Mouse (Mus musculus) ES-E14 (cell line): ENCODE results near the gene Pde6h. TPM values are rescaled to one million over a fixed set of nuclear protein-coding genes. Genes with fewer than 3 reads are reported as not detected.

ENCODE experiments used
- DNase-seq: peaks from one replicate; pipeline ENCODE4 v3.0.0-alpha.2; 2013; ENCODE audit warnings: low read depth, low spot score
- H3K27ac ChIP-seq: 2 replicates; pipeline ENCODE4 v1.5.1; 2012; ENCODE audit warnings: low read depth, mild to moderate bottlenecking, low read length, moderate library complexity, mixed read lengths; ENCODE audit not compliant: poor library complexity, insufficient read depth, severe bottlenecking
- H3K36me3 ChIP-seq: 2 replicates; pipeline ENCODE4 v1.6.1; 2012; ENCODE audit warnings: mild to moderate bottlenecking, low read length, moderate library complexity, mixed read lengths; ENCODE audit not compliant: control insufficient read depth, poor library complexity, insufficient read depth, severe bottlenecking
- H3K4me1 ChIP-seq, 2 experiments: fragments of 150-350 bp in 1 of 2; sonication (generic) in 1 of 2; 2 replicates each; pipeline ENCODE4 v1.6.1; 2012; ENCODE audit warnings: low read length in 2 of 2, mild to moderate bottlenecking in 1 of 2, mixed read lengths in 1 of 2; ENCODE audit not compliant: control insufficient read depth in 2 of 2, insufficient read depth in 2 of 2, poor library complexity in 1 of 2
- H3K4me3 ChIP-seq, 2 experiments: fragments of 150-350 bp in 1 of 2; sonication (generic) in 1 of 2; 2 replicates each; pipeline ENCODE4 v1.5.1; 2012; ENCODE audit warnings: low read length in 2 of 2, low read depth in 1 of 2, mild to moderate bottlenecking in 1 of 2, mixed read lengths in 1 of 2; ENCODE audit not compliant: insufficient read depth in 1 of 2, poor library complexity in 1 of 2, severe bottlenecking in 1 of 2
- H3K9ac ChIP-seq: 2 replicates; pipeline ENCODE4 v1.6.1; 2012; ENCODE audit warnings: low read depth, mild to moderate bottlenecking, low read length, mixed read lengths; ENCODE audit not compliant: poor library complexity, insufficient read depth, severe bottlenecking
- H3K9me3 ChIP-seq: fragments of 150-350 bp; sonication (generic); 2 replicates; pipeline ENCODE4 v1.6.1; 2012; ENCODE audit warnings: low read depth, mild to moderate bottlenecking, low read length; ENCODE audit not compliant: control insufficient read depth, insufficient read depth
- CHD2 ChIP-seq: IDR thresholded peaks from 2 replicates; pipeline ENCODE4 v1.6.1; 2014; ENCODE audit warnings: mild to moderate bottlenecking, low read depth, low read length, inconsistent platforms
- HCFC1 ChIP-seq: IDR thresholded peaks from 2 replicates; pipeline ENCODE4 v1.6.1; 2012; ENCODE audit warnings: low read length, inconsistent platforms, borderline replicate concordance; ENCODE audit not compliant: insufficient read depth
- MAFK ChIP-seq: IDR thresholded peaks from 2 replicates; pipeline ENCODE4 v1.6.1; 2014; ENCODE audit warnings: mild to moderate bottlenecking, low read depth, low read length, inconsistent platforms; ENCODE audit not compliant: insufficient read depth
- ZC3H11A ChIP-seq: IDR thresholded peaks from 2 replicates; pipeline ENCODE4 v1.6.1; 2012; ENCODE audit warnings: low read depth, mild to moderate bottlenecking, inconsistent platforms, low read length, borderline replicate concordance
- ZNF384 ChIP-seq: IDR thresholded peaks from 2 replicates; pipeline ENCODE4 v1.6.1; 2012; ENCODE audit warnings: low read depth, low read length, inconsistent platforms
- in situ Hi-C, 2 experiments: fragments of 600-800 bp; cut with MboI; formaldehyde crosslinking; loops; one replicate each; pipeline ENCODE4 v1.15.1; 2025; ENCODE audit warnings: low sequenced_read_pairs in 2 of 2, inconsistent platforms in 1 of 2; ENCODE audit not compliant: unreplicated experiment in 2 of 2
- total RNA-seq: library from RNA; depleted of rRNA; stranded (reverse); fragments of 300-350 nt; gene quantifications from 2 replicates; pipeline ENCODE4 v1.2.3, GENCODE M21; 2012

The Pde6h gene
- total RNA-seq, 1 experiment, result 0.45 TPM

DNA sequence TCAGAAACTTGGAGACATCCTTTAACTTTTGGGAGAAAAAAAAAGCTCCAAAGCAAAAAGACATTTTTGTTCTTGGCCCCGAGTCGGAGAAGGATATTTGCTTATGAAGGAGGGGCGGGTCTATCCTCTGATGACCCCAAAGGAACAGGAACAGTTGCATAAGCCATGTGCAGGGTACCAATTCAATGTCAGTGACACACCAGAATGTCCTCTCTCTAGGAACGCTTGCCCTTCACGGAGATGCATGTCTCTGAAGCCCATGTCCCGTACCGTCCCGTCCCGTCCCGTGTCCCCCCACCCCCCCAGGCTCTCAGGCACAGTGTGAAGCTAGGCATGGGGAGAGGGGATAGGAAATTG lies 16.7 kb upstream of the Pde6h start:
- no peak overlapping the region for H3K27ac ChIP-seq
- no peak for DNase-seq
- no peaks in the 10 kb centered on the region for H3K36me3 ChIP-seq
- H3K4me3 ChIP-seq, result no peak overlapping the region; a peak in 1 of 4 replicates
- no peaks in the 10 kb centered on the region for H3K9me3 ChIP-seq
- in situ Hi-C loops, result no loop called here
- TF ChIP-seq HCFC1 (no peak), ZC3H11A (no peak), ZNF384 (no peak), CHD2 (no peak), MAFK (no peak)
- H3K4me1 ChIP-seq, result peaks cover 1 to 6% of the 10 kb centered on the region in 2 experiments; a peak in 2 of 4 replicates
- no peak overlapping the region for H3K9ac ChIP-seq

- no peak overlapping the region for H3K4me3 ChIP-seq
- no peak overlapping the region for H3K9ac ChIP-seq
- no peak for TF ChIP-seq ZC3H11A
- no peak for TF ChIP-seq MAFK
- no peak for TF ChIP-seq CHD2
- TF ChIP-seq HCFC1, result no peak
- TF ChIP-seq ZNF384, result no peak
- H3K27ac ChIP-seq, result no peak overlapping the region
- H3K4me1 ChIP-seq, result peaks cover 1 to 6% of the 10 kb centered on the region in 2 experiments; a peak in 2 of 4 replicates
- no peak for DNase-seq
- H3K36me3 ChIP-seq, result no peaks in the 10 kb centered on the region
- in situ Hi-C loops, result no loop called here
- no peaks in the 10 kb centered on the region for H3K9me3 ChIP-seq
Observed at GRCm38 (mm10) chr6:136910247-136910890, 13.3 kb upstream of the Pde6h start.

- DNase-seq, result no peak
- H3K36me3 ChIP-seq, result no peaks in the 10 kb centered on the region
- TF ChIP-seq HCFC1 (no peak), CHD2 (no peak), MAFK (no peak), ZNF384 (no peak), ZC3H11A (no peak)
- no peak overlapping the region for H3K4me3 ChIP-seq
- no peaks in the 10 kb centered on the region for H3K9me3 ChIP-seq
- in situ Hi-C loops, result no loop called here
- H3K4me1 ChIP-seq, result no peaks in the 10 kb centered on the region
- H3K9ac ChIP-seq, result no peak overlapping the region
- no peak overlapping the region for H3K27ac ChIP-seq
Observed at GRCm38 (mm10) chr6:136912751-136913265, 10.8 kb upstream of the Pde6h start.

DNA sequence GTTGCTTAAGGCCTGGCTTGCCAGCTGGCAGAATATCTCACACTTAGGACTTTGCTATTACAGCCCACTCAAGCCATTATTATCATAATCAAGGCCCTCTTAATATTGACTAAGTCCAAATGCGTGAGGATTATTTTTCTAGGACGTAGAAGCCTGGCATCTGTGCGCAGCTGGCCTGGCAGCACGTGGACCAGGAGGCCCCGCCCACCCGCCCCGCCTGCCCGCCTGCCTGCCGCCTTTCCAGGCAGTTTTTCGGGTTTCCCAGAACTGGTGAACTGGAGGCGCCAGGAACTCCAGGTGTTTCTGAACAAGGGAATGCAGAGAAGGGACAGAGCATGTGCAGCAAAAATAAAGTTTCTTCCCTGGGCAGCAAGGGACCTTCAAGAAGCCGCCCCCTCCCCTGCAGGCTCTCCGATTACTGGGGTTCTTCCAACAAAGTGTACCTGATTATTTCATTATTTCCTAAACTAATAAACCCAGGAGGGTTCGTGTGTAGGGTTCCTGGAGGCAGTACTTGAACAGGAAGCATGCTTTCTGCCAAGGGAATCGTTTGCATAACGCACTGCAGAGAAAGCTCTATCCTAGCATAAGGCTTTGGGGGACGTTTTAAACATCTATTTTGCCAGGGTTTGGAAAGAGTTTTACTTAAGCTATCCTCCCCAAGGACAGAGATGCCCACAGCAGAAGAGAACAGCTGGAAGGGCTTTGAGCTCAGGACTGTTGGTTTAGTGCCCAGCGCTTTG lies 10.1 kb upstream of the Pde6h start:
- no peak overlapping the region for H3K4me3 ChIP-seq
- H3K4me1 ChIP-seq, result no peaks in the 10 kb centered on the region
- H3K9ac ChIP-seq, result no peak overlapping the region

More for the DNA sequence above, 10.1 kb upstream of the Pde6h start:
- Histone ChIP-seq H3K9me3 (no peaks in the 10 kb centered on the region), H3K36me3 (no peaks in the 10 kb centered on the region), H3K27ac (no peak overlapping the region)
- no peak for DNase-seq
- no peak for TF ChIP-seq CHD2
- TF ChIP-seq HCFC1, result no peak
- no peak for TF ChIP-seq ZC3H11A
- no peak for TF ChIP-seq MAFK
- TF ChIP-seq ZNF384, result no peak
- in situ Hi-C loops, result no loop called here
